Mouse (Mus musculus) hindbrain, embryonic 15.5 days (tissue): ENCODE results near the gene Acot10. TPM values are rescaled to one million over a fixed set of nuclear protein-coding genes. Genes with fewer than 3 reads are reported as not detected.
"Not testable (repeated sequence)": the region's sequence is repeated elsewhere in the genome, so short reads cannot be mapped to it uniquely, and the experiment has no call there.

Source experiments
- ATAC-seq: fragments of 200-750 bp; cut with Nextera tagmentation; 2 replicates; pipeline ENCODE4 v1.8.0; 2017; ENCODE audit warnings: low read depth, moderate number of reproducible peaks, moderate TSS enrichment; ENCODE audit not compliant: low FRiP score
- H3K27ac ChIP-seq: fragments of 300-500 bp; sonication (generic); replicated peaks from 2 replicates; pipeline ENCODE4 v1.5.1; 2015; ENCODE audit warnings: mild to moderate bottlenecking, inconsistent platforms
- H3K27me3 ChIP-seq: fragments of 300-500 bp; sonication (generic); 2 replicates; pipeline ENCODE4 v1.6.1; 2015; ENCODE audit warnings: control low read depth, inconsistent platforms
- H3K36me3 ChIP-seq: fragments of 300-500 bp; sonication (generic); 2 replicates; pipeline ENCODE4 v1.6.1; 2015; ENCODE audit warnings: control low read depth, inconsistent platforms
- H3K4me1 ChIP-seq: fragments of 300-500 bp; sonication (generic); replicated peaks from 2 replicates; pipeline ENCODE4 v1.6.1; 2015; ENCODE audit warnings: control low read depth, inconsistent platforms
- H3K4me2 ChIP-seq: fragments of 300-500 bp; sonication (generic); 2 replicates; pipeline ENCODE4 v1.6.1; 2015; ENCODE audit warnings: moderate library complexity, mild to moderate bottlenecking, inconsistent platforms
- H3K4me3 ChIP-seq: fragments of 300-500 bp; sonication (generic); 2 replicates; pipeline ENCODE4 v1.5.1; 2015; ENCODE audit warnings: mild to moderate bottlenecking, inconsistent platforms
- H3K9ac ChIP-seq: fragments of 300-500 bp; sonication (generic); 2 replicates; pipeline ENCODE4 v1.6.1; 2015; ENCODE audit warnings: inconsistent platforms
- H3K9me3 ChIP-seq: fragments of 300-500 bp; sonication (generic); 2 replicates; pipeline ENCODE4 v1.6.1; 2016; ENCODE audit warnings: control low read depth, inconsistent platforms
- WGBS: fragments of 180-500 bp; shearing (Covaris S2); methylation state at CpG from one replicate; pipeline ENCODE4 v1.1.7; 2015; 5-methylcytosine and 5-hydroxymethylcytosine counted together
- polyA plus RNA-seq: library from polyadenylated mRNA; unstranded; fragments of >200 nt; fragmentation: Nextera tagmentation; extraction: Ambion mirVana; gene quantifications from 2 replicates; pipeline ENCODE4 v1.2.1, GENCODE M21; 2015

Gene Acot10
- 0.34 and 0.41 TPM in 2 replicates for polyA plus RNA-seq

GRCm38 (mm10) chr15:20666650-20667049 is at the start of gene Acot10:
Gene Acot10 (minus strand): TSS chr15:20666750.
- H3K4me3 ChIP-seq, result no peak within 1 kb of the TSS
- no peaks in the 10 kb centered on the region for H3K4me1 ChIP-seq
- H3K27ac ChIP-seq, result no peak within 1 kb of the TSS
- no peaks in the 10 kb centered on the region for H3K9me3 ChIP-seq
- no peaks in the 10 kb centered on the region for H3K36me3 ChIP-seq
- 92% methylated on average over 10 of the region's 10 CpGs for WGBS
- no peak for ATAC-seq
- H3K4me2 ChIP-seq, result no peak within 1 kb of the TSS
- no peak within 1 kb of the TSS for H3K9ac ChIP-seq
- H3K27me3 ChIP-seq, result no peaks in the 10 kb centered on the region

- Histone ChIP-seq H3K27ac (no peak overlapping the region), H3K4me3 (no peak overlapping the region)
These were observed 45.3 kb upstream of the Acot10 start for GRCm38 (mm10) chr15:20711859-20712258.

GRCm38 (mm10) chr15:20696229-20696628 is 29.7 kb upstream of the Acot10 start:
- WGBS, result 75% methylated on average over 5 of the region's 5 CpGs
- Histone ChIP-seq H3K4me1 (no peaks in the 10 kb centered on the region), H3K4me3 (no peak overlapping the region), H3K36me3 (no peaks in the 10 kb centered on the region), H3K27me3 (no peaks in the 10 kb centered on the region), H3K4me2 (no peak overlapping the region), H3K27ac (no peak overlapping the region), H3K9ac (no peak overlapping the region), H3K9me3 (no peaks in the 10 kb centered on the region)
- no peak for ATAC-seq

More at GRCm38 (mm10) chr15:20711859-20712258, 45.3 kb upstream of the Acot10 start:
- Histone ChIP-seq H3K9me3 (no peaks in the 10 kb centered on the region), H3K27me3 (no peaks in the 10 kb centered on the region), H3K9ac (no peak overlapping the region), H3K36me3 (no peaks in the 10 kb centered on the region), H3K4me2 (no peak overlapping the region), H3K4me1 (no peaks in the 10 kb centered on the region)
- 71% methylated on average over 4 of the region's 4 CpGs for WGBS
- ATAC-seq, result no peak

DNA sequence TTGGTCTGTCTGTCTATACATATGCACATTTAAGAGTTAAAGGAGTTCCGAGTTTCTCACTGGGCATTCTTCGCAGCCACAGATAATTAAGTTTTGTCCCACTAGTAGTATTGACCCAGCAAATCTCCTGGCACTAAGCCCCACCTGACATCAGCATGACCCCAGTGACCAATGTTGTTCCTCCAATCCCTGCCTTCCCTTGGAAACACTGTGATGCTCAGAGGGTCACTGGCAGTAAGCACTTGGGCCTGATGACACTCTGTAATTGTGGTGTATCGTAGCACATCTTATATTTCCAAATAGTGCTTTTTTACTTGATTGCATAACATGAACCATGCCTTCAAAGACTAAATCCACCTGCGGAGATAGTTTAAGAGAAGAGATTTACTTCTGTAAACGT is 17.6 kb upstream of the Acot10 start:
- Histone ChIP-seq H3K4me1 (no peaks in the 10 kb centered on the region), H3K27me3 (no peaks in the 10 kb centered on the region), H3K4me2 (no peak overlapping the region), H3K4me3 (no peak overlapping the region), H3K27ac (no peak overlapping the region), H3K9ac (no peak overlapping the region), H3K9me3 (no peaks in the 10 kb centered on the region), H3K36me3 (no peaks in the 10 kb centered on the region)
- WGBS, result 76% methylated on average over 5 of the region's 5 CpGs
- ATAC-seq, result no peak

DNA sequence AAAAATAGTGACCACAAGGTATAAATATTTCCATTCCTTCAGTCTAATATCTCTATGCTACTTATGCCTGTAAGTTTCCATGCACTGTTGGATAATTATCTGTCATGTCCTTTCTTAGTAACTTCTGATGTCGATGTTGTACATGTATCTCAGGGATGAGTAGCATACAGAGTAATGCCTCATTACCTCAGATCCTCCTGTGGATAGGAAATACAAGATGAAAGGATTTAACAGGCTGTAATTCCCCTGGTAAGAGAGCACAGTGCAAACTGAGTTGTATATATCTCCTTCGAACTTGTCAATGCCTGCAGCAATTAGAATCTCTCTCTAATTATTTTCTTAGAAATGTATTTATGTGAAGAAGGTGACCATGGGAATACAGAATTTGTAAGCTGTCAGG is 16.2 kb upstream of the Acot10 start:
- H3K9ac ChIP-seq, result no peak overlapping the region
- H3K27me3 ChIP-seq, result no peaks in the 10 kb centered on the region
- H3K4me1 ChIP-seq, result no peaks in the 10 kb centered on the region
- no peak overlapping the region for H3K27ac ChIP-seq
- no peak overlapping the region for H3K4me2 ChIP-seq
- H3K4me3 ChIP-seq, result no peak overlapping the region
- ATAC-seq, result no peak
- H3K36me3 ChIP-seq, result no peaks in the 10 kb centered on the region
- H3K9me3 ChIP-seq, result no peaks in the 10 kb centered on the region
- 68% methylated on average over 2 of the region's 2 CpGs for WGBS

DNA sequence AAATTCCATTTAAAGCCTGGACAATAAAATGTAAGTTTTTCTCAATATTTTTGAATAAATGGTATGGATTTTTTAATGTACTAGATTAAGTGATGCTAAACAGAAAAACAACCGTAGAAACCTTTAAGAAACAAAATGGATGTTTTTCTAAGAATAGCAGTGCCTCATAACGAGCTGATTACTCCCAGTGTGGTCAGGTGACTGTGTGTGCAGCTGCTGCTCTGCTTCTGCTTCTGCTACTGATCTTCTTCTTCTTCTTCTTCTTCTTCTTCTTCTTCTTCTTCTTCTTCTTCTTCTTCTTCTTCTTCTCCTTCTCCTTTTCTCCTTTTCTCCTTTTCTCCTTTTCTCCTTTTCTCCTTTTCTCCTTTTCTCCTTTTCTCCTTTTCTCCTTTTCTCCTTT is 3.0 kb upstream of the Acot10 start:
- 66% methylated on average over 2 of the region's 2 CpGs for WGBS
- not testable (repeated sequence) for H3K27ac ChIP-seq, H3K4me1 ChIP-seq, H3K9ac ChIP-seq, H3K9me3 ChIP-seq, ATAC-seq, H3K27me3 ChIP-seq, H3K4me2 ChIP-seq, H3K36me3 ChIP-seq, H3K4me3 ChIP-seq

GRCm38 (mm10) chr15:20667989-20668388 is 1.4 kb upstream of the Acot10 start:
- no peaks in the 10 kb centered on the region for H3K9me3 ChIP-seq
- WGBS, result 65% methylated on average over 1 of the region's 1 CpGs
- H3K27ac ChIP-seq, result no peak overlapping the region
- no peak overlapping the region for H3K4me2 ChIP-seq
- no peak overlapping the region for H3K9ac ChIP-seq
- no peaks in the 10 kb centered on the region for H3K27me3 ChIP-seq
- H3K4me3 ChIP-seq, result no peak overlapping the region
- ATAC-seq, result no peak
- H3K4me1 ChIP-seq, result no peaks in the 10 kb centered on the region
- H3K36me3 ChIP-seq, result no peaks in the 10 kb centered on the region

GRCm38 (mm10) chr15:20667350-20667749 is 800 bp upstream of the Acot10 start:
- Histone ChIP-seq H3K9ac (no peak overlapping the region), H3K27ac (no peak overlapping the region), H3K4me2 (no peak overlapping the region), H3K4me1 (no peaks in the 10 kb centered on the region), H3K36me3 (no peaks in the 10 kb centered on the region), H3K4me3 (no peak overlapping the region), H3K9me3 (no peaks in the 10 kb centered on the region), H3K27me3 (no peaks in the 10 kb centered on the region)
- ATAC-seq, result no peak

- Histone ChIP-seq H3K36me3 (no peaks in the 10 kb centered on the region), H3K27ac (no peak overlapping the region), H3K4me1 (no peaks in the 10 kb centered on the region), H3K4me3 (no peak overlapping the region), H3K27me3 (no peaks in the 10 kb centered on the region), H3K9ac (no peak overlapping the region), H3K9me3 (no peaks in the 10 kb centered on the region), H3K4me2 (no peak overlapping the region)
- WGBS, result 75% methylated on average over 2 of the region's 2 CpGs
- ATAC-seq, result no peak
These were observed 6.3 kb downstream of the Acot10 start for GRCm38 (mm10) chr15:20660221-20660620.

DNA sequence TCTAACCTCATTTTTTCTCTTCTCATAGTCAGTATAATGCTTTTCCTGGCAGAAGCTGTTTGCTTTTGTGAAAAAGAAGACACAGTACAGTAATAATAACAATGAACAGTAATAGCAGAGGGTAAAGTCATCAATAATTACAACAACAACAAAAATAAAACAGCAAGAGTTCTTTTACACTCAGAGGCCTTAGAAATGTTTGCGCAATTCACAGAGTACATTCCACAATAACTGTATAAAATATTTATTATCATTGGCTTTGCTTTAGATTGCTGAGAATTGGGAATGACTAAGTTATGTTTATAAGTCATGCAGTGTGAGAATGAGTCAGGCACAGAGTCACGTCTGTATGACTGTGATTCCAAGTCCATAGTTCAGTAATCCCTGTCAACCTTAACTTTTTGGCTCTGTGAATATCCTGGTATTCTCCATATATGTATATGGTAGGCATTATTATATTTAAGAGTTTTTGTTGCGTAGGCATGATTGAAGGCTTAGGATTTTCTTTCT is 23.6 kb downstream of the Acot10 start:
- ATAC-seq, result no peak
- H3K27me3 ChIP-seq, result no peaks in the 10 kb centered on the region
- H3K4me1 ChIP-seq, result no peaks in the 10 kb centered on the region
- no peak overlapping the region for H3K4me3 ChIP-seq
- no peak overlapping the region for H3K4me2 ChIP-seq
- no peak overlapping the region for H3K9ac ChIP-seq
- H3K36me3 ChIP-seq, result no peaks in the 10 kb centered on the region
- WGBS, result 85% methylated on average over 3 of the region's 3 CpGs
- H3K27ac ChIP-seq, result no peak overlapping the region
- H3K9me3 ChIP-seq, result no peaks in the 10 kb centered on the region

DNA sequence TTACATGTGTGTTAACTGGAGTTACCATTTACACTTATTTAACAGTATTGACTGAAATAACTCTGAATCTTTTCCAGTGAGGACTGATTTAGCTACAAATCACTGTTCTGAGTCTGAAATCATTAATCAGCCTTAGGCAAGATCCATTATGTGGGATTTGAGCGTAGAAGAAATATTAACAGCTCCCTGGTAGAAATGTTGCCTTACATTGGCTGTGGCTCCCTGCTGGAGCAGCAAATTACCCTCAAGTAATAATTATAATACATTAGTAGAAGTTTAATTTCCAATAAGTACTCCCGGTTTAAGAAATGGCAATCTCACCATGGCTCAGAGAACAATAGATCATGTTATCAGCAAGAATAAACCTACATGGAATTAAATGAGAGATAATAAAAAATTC is 27.4 kb downstream of the Acot10 start:
- WGBS, result 44% methylated on average over 2 of the region's 2 CpGs
- no peaks in the 10 kb centered on the region for H3K4me1 ChIP-seq
- peak; percentile 51 for ATAC-seq
- H3K36me3 ChIP-seq, result no peaks in the 10 kb centered on the region
- no peak overlapping the region for H3K9ac ChIP-seq
- no peaks in the 10 kb centered on the region for H3K27me3 ChIP-seq
- no peaks in the 10 kb centered on the region for H3K9me3 ChIP-seq
- H3K4me2 ChIP-seq, result no peak overlapping the region
- no peak overlapping the region for H3K4me3 ChIP-seq
- no peak overlapping the region for H3K27ac ChIP-seq

DNA sequence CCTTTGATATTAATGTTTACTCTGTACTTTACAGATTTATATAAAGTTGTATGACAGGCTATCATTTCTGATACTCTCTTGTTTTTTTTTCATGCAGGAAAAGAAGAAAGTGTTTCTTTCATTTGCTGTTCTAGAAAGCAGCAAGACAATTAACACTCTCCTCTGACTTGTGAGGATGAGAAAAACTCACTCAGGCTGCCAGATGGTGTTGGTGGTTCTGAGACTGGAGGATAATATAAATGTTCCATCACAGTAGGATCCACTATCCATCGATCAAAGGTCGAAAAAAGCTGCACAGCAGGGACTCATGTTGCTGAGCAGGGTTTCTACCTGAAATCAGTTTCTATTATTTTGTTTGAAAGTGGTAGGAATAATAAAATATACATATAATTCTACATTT is 32.0 kb downstream of the Acot10 start:
- H3K4me3 ChIP-seq, result no peak overlapping the region
- ATAC-seq, result no peak
- no peaks in the 10 kb centered on the region for H3K9me3 ChIP-seq
- H3K9ac ChIP-seq, result no peak overlapping the region
- no peaks in the 10 kb centered on the region for H3K4me1 ChIP-seq
- no peak overlapping the region for H3K4me2 ChIP-seq
- H3K27me3 ChIP-seq, result no peaks in the 10 kb centered on the region
- H3K27ac ChIP-seq, result no peak overlapping the region
- H3K36me3 ChIP-seq, result no peaks in the 10 kb centered on the region
- 63% methylated on average over 2 of the region's 2 CpGs for WGBS
